In the genomic region with DNA sequence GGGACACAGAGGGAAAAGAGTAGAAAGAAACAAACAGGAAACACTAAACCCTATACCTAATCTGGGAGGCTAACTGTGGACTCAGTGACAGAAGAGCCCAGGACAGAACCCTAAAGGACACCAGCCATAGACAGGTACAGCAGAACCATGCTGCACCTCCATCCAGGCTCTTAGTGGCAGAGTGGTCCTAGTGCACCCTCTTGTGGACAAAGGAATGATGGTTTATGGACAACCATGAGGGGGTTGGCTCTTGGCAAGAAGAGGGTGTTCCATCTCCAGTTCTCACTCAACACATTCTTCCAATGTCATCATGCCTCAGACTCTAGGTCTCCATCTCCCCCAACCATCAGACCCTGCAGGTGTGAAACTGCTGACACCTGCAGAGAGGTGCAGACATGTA, we compare ENCODE assay signal across 8 mouse cellular contexts. TPM values are rescaled to one million over a fixed set of nuclear protein-coding genes. Genes with fewer than 3 reads are reported as not detected.
A peak's percentile ranks its signal among the peaks of the same experiment; 100 is the strongest.
DNase-seq lines count a peak whose midpoint lies in the region; ATAC-seq lines count a peak whose summit lies in the region.

No protein-coding gene starts in this region.

- DNase-seq in 416B (ENCODE audit: low read depth), result peak; percentile 80
- DNase-seq in MN1 (ENCODE audit: low spot score), result peak; percentile 84
- peak; percentile 88 to 90 for DNase-seq in cerebellum, postnatal 14 days
- DNase-seq in heart, adult 18-20 months, result peak; percentile 79 to 84
- peak; percentile 73 for DNase-seq in limb, embryonic 11.5 days (ENCODE audit: low spot score)
- DNase-seq in thymus, postnatal 10 days (ENCODE audit: low spot score in 2 of 2), result peak; percentile 11 to 52

- peaks cover 8% of the 10 kb centered on the region for H3K4me1 ChIP-seq in intestine, embryonic 16.5 days (ENCODE audit: control insufficient read depth, insufficient read depth, low read length)
- H3K4me1 ChIP-seq in limb, embryonic 11.5 days (ENCODE audit: control insufficient read depth, insufficient read depth, low read length), result no peaks in the 10 kb centered on the region
- no peaks in the 10 kb centered on the region for H3K4me1 ChIP-seq in midbrain, embryonic 13.5 days (replicated peaks)

- H3K27me3 ChIP-seq in intestine, embryonic 16.5 days (replicated peaks; ENCODE audit: control insufficient read depth, insufficient read depth, low read length), result no peaks in the 10 kb centered on the region
- no peaks in the 10 kb centered on the region for H3K27me3 ChIP-seq in limb, embryonic 11.5 days (ENCODE audit: control insufficient read depth, insufficient read depth, low read length)
- H3K27me3 ChIP-seq in midbrain, embryonic 13.5 days, result no peaks in the 10 kb centered on the region

- H3K4me2 ChIP-seq in intestine, embryonic 16.5 days (ENCODE audit: low read depth, low read length), result no peak overlapping the region
- H3K4me2 ChIP-seq in limb, embryonic 11.5 days (ENCODE audit: low read depth, severe bottlenecking), result no peak overlapping the region
- H3K4me2 ChIP-seq in midbrain, embryonic 13.5 days (replicated peaks), result no peak overlapping the region

- H3K4me3 ChIP-seq in intestine, embryonic 16.5 days (ENCODE audit: low read length), result no peak overlapping the region
- no peak overlapping the region for H3K4me3 ChIP-seq in limb, embryonic 11.5 days (ENCODE audit: low read depth, low read length)
- H3K4me3 ChIP-seq in midbrain, embryonic 13.5 days (replicated peaks), result no peak overlapping the region

- no peaks in the 10 kb centered on the region for H3K36me3 ChIP-seq in intestine, embryonic 16.5 days (ENCODE audit: control insufficient read depth, insufficient read depth, low read length)
- no peaks in the 10 kb centered on the region; the same call in 1 of the 2 replicates for H3K36me3 ChIP-seq in limb, embryonic 11.5 days (ENCODE audit: control insufficient read depth, insufficient read depth, low read length)
- H3K36me3 ChIP-seq in midbrain, embryonic 13.5 days, result peaks cover 17% of the 10 kb centered on the region; the same call in 1 of the 2 replicates

- H3K27ac ChIP-seq in intestine, embryonic 16.5 days (ENCODE audit: low read length), result no peak overlapping the region
- H3K27ac ChIP-seq in limb, embryonic 11.5 days (replicated peaks; ENCODE audit: low read depth, low read length), result no peak overlapping the region
- no peak overlapping the region for H3K27ac ChIP-seq in midbrain, embryonic 13.5 days

- no peaks in the 10 kb centered on the region for H3K9me3 ChIP-seq in intestine, embryonic 16.5 days (ENCODE audit: control insufficient read depth, low read length)
- no peaks in the 10 kb centered on the region for H3K9me3 ChIP-seq in limb, embryonic 11.5 days (ENCODE audit: control insufficient read depth, low read length)
- H3K9me3 ChIP-seq in midbrain, embryonic 13.5 days, result no peaks in the 10 kb centered on the region

- H3K9ac ChIP-seq in intestine, embryonic 16.5 days (ENCODE audit: low read depth, low read length), result no peak overlapping the region
- H3K9ac ChIP-seq in limb, embryonic 11.5 days (ENCODE audit: low read length), result no peak overlapping the region
- no peak overlapping the region for H3K9ac ChIP-seq in midbrain, embryonic 13.5 days (replicated peaks)

- ATAC-seq in intestine, embryonic 16.5 days, result peak; percentile 65; the same call in 1 of the 2 replicates
- ATAC-seq in limb, embryonic 11.5 days (ENCODE audit: insufficient number of reproducible peaks, low FRiP score, low TSS enrichment, low read depth), result no peak
- ATAC-seq in midbrain, embryonic 13.5 days, result peak; percentile 43; the same call in 1 of the 2 replicates

RNA-seq across cellular contexts. Expression of gene Atp6v0d1, which starts 11.8 kb away (rescaled TPM):
- 10 to 100 TPM; 50.4 to 53.2 TPM for total RNA-seq in heart, adult 18-20 months (2021)
- 115 and 125 TPM in 2 replicates for polyA plus RNA-seq in intestine, embryonic 16.5 days (2015; fragmentation: Nextera tagmentation; extraction: Ambion mirVana)
- polyA plus RNA-seq in limb, embryonic 11.5 days (2014; fragmentation: Nextera tagmentation; extraction: Ambion mirVana), result 71.7 and 81.5 TPM in 2 replicates
- 177 and 182 TPM in 2 replicates for polyA plus RNA-seq in midbrain, embryonic 13.5 days (2015; fragmentation: Nextera tagmentation; extraction: Ambion mirVana)

RNA-seq across cellular contexts. Expression of gene Hsd11b2, which starts 35.5 kb away (rescaled TPM):
- total RNA-seq in heart, adult 18-20 months (2021), result under 1 TPM; 0.21 to 0.22 TPM
- polyA plus RNA-seq in intestine, embryonic 16.5 days (2015; fragmentation: Nextera tagmentation; extraction: Ambion mirVana), result 1.9 and 2.3 TPM in 2 replicates
- polyA plus RNA-seq in limb, embryonic 11.5 days (2014; fragmentation: Nextera tagmentation; extraction: Ambion mirVana), result 64.2 and 71.0 TPM in 2 replicates
- 11.6 and 16.9 TPM in 2 replicates for polyA plus RNA-seq in midbrain, embryonic 13.5 days (2015; fragmentation: Nextera tagmentation; extraction: Ambion mirVana)

RNA-seq across cellular contexts. Expression of gene Ripor1, which starts 51.0 kb away (rescaled TPM):
- 10 to 100 TPM; 40.1 to 42.6 TPM for total RNA-seq in heart, adult 18-20 months (2021)
- polyA plus RNA-seq in intestine, embryonic 16.5 days (2015; fragmentation: Nextera tagmentation; extraction: Ambion mirVana), result 17.1 and 17.8 TPM in 2 replicates
- polyA plus RNA-seq in limb, embryonic 11.5 days (2014; fragmentation: Nextera tagmentation; extraction: Ambion mirVana), result 13.1 and 14.1 TPM in 2 replicates
- 22.6 and 25.9 TPM in 2 replicates for polyA plus RNA-seq in midbrain, embryonic 13.5 days (2015; fragmentation: Nextera tagmentation; extraction: Ambion mirVana)

RNA-seq across cellular contexts. Expression of gene Zdhhc1, which starts 57.4 kb away (rescaled TPM):
- total RNA-seq in heart, adult 18-20 months (2021), result 10 to 100 TPM; 12.5 to 14.2 TPM
- 17.5 and 18.5 TPM in 2 replicates for polyA plus RNA-seq in intestine, embryonic 16.5 days (2015; fragmentation: Nextera tagmentation; extraction: Ambion mirVana)
- polyA plus RNA-seq in limb, embryonic 11.5 days (2014; fragmentation: Nextera tagmentation; extraction: Ambion mirVana), result 19.6 and 24.0 TPM in 2 replicates
- 26.2 and 31.3 TPM in 2 replicates for polyA plus RNA-seq in midbrain, embryonic 13.5 days (2015; fragmentation: Nextera tagmentation; extraction: Ambion mirVana)

Comparison
In these comparisons a context has a peak if more than half of its experiments do, and no peak if none do; other contexts are left out.
1. DNase-seq: peak in every context shown above with its lines; median percentile 89 in cerebellum, postnatal 14 days; 84 in MN1; 82 in heart, adult 18-20 months; 80 in 416B; 73 in limb, embryonic 11.5 days; 32 in thymus, postnatal 10 days.